Mouse (Mus musculus): ENCODE results near the gene Crxos. TPM values are rescaled to one million over a fixed set of nuclear protein-coding genes. Genes with fewer than 3 reads are reported as not detected.

Gene Crxos
- polyA plus RNA-seq (2016; fragmentation: Nextera tagmentation; extraction: Ambion mirVana): not detected in 2 replicates

DNA sequence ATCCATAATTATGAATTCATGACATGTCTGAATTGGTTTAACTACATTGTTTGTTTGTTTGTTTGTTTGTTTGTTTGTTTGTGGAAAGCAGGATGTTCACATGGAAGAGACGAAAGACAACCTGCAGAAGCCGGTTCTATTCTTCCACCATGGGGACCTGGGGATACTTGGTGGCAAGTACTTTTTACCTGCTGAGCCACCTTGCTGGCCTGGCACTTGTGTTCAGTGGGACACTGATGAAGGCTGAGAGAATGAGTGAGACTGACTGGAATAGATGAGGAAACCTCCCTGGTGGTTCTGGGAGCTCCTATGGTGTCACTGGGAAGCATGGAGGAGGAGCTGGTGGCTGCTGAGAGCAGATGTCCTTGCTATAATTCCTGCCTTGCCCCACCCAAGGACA is at the start of gene Crxos:
Gene Crxos (plus strand): TSS at position 301 of the 400 bp plus-strand sequence.
- Histone ChIP-seq H3K9ac (0 out of 2 replicates have a peak within 1 kb of the TSS, but pooled peaks have one; percentile 38), H3K27me3 (no peaks in the 10 kb centered on the region), H3K4me2 (0 out of 2 replicates have a peak within 1 kb of the TSS, but pooled peaks have one; percentile 10), H3K27ac (no peak within 1 kb of the TSS), H3K9me3 (no peaks in the 10 kb centered on the region), H3K36me3 (replicated peaks) (no peaks in the 10 kb centered on the region), H3K4me1 (peaks cover 9% of the 10 kb centered on the region), H3K4me3 (replicated peaks) (no peak within 1 kb of the TSS)
- WGBS: 90% methylated on average over 2 of the region's 2 CpGs
- no peak for ATAC-seq (ENCODE audit: low FRiP score)

DNA sequence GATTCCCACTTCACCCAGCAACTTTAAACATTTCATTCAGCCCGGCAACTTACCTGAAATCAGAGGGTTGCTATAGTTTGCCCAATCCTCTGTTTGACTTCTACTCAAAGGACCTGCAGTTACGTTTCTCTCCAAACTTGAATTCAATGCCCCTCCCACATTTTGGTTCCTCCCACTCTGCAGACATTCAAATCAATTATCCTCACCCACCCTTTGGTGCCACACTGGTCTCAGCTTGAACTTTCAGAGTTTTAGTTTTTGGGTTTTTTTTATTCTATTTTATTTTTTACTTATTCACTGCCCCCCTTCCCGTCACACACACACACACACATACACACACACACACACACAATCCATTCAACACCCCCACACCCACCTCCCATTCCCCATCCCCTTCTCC is 42.8 kb upstream of the Crxos start, which contains the start of gene Obox6:
Gene Obox6 (minus strand): TSS at position 101 of the 400 bp plus-strand sequence.
- Histone ChIP-seq H3K4me3 (replicated peaks) (no peak within 1 kb of the TSS), H3K4me2 (no peak within 1 kb of the TSS), H3K36me3 (replicated peaks) (no peaks in the 10 kb centered on the region), H3K9me3 (peaks cover 25% of the 10 kb centered on the region; the same call in 1 of the 2 replicates), H3K27ac (no peak within 1 kb of the TSS), H3K9ac (no peak within 1 kb of the TSS), H3K4me1 (no peaks in the 10 kb centered on the region), H3K27me3 (no peaks in the 10 kb centered on the region)
- ATAC-seq (ENCODE audit: low FRiP score): no peak
- WGBS: 91% methylated on average over 3 of the region's 3 CpGs

DNA sequence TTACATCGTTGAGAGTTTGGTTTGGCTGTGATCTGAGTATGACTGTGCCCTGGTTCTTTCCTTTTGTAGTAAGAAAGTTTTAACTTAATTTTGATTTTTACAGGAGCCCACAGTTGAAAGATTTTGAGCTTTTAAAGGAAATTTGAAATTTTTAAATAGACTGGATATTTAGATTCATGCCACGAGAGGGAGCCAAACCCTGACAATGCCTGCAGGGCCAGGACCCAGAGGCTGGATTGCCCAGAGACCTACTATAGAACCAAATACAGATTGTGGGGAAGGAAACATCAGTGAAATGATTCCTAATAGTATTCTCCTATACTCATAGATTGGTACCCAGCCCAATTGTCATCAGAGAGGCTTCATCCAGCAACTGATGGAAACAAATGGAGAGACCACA is 22.8 kb upstream of the Crxos start:
- Histone ChIP-seq H3K4me3 (replicated peaks) (no peak overlapping the region), H3K4me1 (no peaks in the 10 kb centered on the region), H3K9ac (no peak overlapping the region), H3K27ac (no peak overlapping the region), H3K4me2 (no peak overlapping the region), H3K36me3 (replicated peaks) (no peaks in the 10 kb centered on the region), H3K9me3 (no peaks in the 10 kb centered on the region), H3K27me3 (no peaks in the 10 kb centered on the region)
- no peak for ATAC-seq (ENCODE audit: low FRiP score)
- WGBS: 36% methylated on average over 2 of the region's 2 CpGs

DNA sequence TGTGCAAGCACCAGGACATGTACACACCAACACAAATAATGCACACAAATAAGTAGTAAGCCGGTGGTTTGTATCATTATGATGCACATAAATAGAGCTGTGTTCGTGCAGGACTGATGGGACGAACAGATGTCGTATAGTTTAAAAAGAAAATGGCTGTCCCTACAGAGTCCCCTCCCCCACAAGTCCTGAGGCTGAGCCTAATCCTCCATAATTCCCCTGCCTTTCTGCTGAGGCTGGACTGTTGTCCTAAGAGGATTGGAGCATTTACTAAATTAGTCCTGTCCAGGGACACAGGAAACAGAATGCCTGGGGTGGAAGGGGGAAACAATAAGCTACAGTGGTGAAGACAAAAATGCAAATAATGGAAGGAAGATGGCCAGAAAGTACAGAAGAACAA is 18.3 kb upstream of the Crxos start:
- H3K36me3 ChIP-seq (replicated peaks): no peaks in the 10 kb centered on the region
- no peak overlapping the region for H3K27ac ChIP-seq
- H3K4me3 ChIP-seq (replicated peaks): no peak overlapping the region
- no peak for ATAC-seq (ENCODE audit: low FRiP score)
- H3K27me3 ChIP-seq: no peaks in the 10 kb centered on the region
- H3K9ac ChIP-seq: no peak overlapping the region
- 54% methylated on average over 4 of the region's 4 CpGs for WGBS
- H3K4me2 ChIP-seq: no peak overlapping the region
- no peaks in the 10 kb centered on the region for H3K4me1 ChIP-seq
- no peaks in the 10 kb centered on the region for H3K9me3 ChIP-seq

DNA sequence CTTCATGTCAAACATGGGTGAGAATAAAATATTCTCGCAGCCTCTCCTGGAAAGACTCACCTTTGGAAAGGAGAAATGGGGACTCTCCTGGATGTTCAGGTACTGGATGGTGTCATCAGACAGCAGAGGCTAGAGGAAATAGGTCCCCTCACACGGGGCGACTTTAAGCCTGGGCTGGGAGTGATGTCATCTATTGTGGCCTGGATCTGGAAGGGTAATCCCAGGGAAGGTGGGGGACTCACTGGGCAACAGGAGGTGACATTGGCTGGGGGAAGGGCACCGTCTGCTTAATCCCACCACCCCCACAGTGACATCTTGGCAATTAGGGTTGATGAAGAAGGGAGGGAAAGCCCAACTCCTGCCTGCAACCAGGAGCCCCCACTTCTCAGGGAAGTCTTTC is 2.7 kb upstream of the Crxos start, which contains the start of gene Crx:
Gene Crx (minus strand): TSS at position 213 of the 400 bp plus-strand sequence.
- Histone ChIP-seq H3K27ac (no peak within 1 kb of the TSS), H3K9ac (no peak within 1 kb of the TSS), H3K9me3 (no peaks in the 10 kb centered on the region), H3K36me3 (replicated peaks) (no peaks in the 10 kb centered on the region), H3K27me3 (no peaks in the 10 kb centered on the region), H3K4me1 (peaks cover 9% of the 10 kb centered on the region), H3K4me3 (replicated peaks) (no peak within 1 kb of the TSS), H3K4me2 (no peak within 1 kb of the TSS)
- WGBS: 36% methylated on average over 4 of the region's 4 CpGs
- no peak for ATAC-seq (ENCODE audit: low FRiP score)

DNA sequence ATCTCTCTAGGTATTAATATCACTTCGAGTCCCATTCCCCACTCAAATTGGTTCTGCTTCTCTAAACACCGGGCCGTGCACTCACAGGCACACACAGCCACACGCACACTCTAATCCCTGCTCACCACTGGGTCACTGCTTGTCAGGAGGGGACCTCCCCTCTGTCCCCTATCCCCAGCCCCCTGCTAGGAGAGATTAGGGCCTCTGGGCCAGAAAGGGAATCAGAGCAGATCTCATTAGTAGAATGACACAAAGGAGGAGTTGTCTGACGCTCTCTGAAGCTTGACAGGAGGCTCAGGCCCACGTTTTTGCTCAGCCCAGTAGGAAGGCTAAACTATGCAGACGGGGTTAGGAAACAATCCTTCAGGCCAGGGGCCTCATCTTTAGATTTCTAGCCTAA is 1.0 kb upstream of the Crxos start:
- 0 out of 2 replicates have a peak overlapping the region, but pooled peaks have one; percentile 10 for H3K4me2 ChIP-seq
- H3K9me3 ChIP-seq: no peaks in the 10 kb centered on the region
- no peaks in the 10 kb centered on the region for H3K36me3 ChIP-seq (replicated peaks)
- no peak for ATAC-seq (ENCODE audit: low FRiP score)
- H3K9ac ChIP-seq: 0 out of 2 replicates have a peak overlapping the region, but pooled peaks have one; percentile 38
- H3K4me3 ChIP-seq (replicated peaks): no peak overlapping the region
- peaks cover 9% of the 10 kb centered on the region for H3K4me1 ChIP-seq
- H3K27me3 ChIP-seq: no peaks in the 10 kb centered on the region
- H3K27ac ChIP-seq: no peak overlapping the region
- WGBS: 0% methylated on average over 7 of the region's 7 CpGs

DNA sequence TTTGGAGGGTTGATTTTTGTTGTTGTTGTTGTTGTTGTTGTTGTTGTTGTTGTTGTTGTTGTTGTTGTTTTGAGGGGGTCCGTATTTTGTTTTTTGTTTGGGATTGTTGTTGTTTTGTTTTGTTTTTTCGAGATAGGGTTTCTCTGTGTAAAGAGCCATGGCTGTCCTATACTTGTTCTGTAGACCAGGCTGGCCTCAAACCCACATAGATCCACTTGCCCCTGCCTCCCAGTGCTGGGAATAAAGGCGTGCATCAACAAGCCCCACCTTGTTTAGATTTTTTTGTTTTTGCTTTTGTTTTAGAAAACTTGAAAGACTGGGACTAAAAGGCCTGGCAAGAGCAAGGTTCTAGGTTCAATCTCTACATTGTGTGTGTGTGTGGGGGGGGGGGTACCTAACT is 586 bp upstream of the Crxos start:
- Histone ChIP-seq H3K4me3 (replicated peaks) (no peak overlapping the region), H3K9ac (0 out of 2 replicates have a peak overlapping the region, but pooled peaks have one; percentile 38), H3K27me3 (no peaks in the 10 kb centered on the region), H3K36me3 (replicated peaks) (no peaks in the 10 kb centered on the region), H3K9me3 (no peaks in the 10 kb centered on the region), H3K4me1 (peaks cover 9% of the 10 kb centered on the region), H3K27ac (no peak overlapping the region), H3K4me2 (no peak overlapping the region)
- 46% methylated on average over 3 of the region's 3 CpGs for WGBS
- ATAC-seq (ENCODE audit: low FRiP score): no peak

DNA sequence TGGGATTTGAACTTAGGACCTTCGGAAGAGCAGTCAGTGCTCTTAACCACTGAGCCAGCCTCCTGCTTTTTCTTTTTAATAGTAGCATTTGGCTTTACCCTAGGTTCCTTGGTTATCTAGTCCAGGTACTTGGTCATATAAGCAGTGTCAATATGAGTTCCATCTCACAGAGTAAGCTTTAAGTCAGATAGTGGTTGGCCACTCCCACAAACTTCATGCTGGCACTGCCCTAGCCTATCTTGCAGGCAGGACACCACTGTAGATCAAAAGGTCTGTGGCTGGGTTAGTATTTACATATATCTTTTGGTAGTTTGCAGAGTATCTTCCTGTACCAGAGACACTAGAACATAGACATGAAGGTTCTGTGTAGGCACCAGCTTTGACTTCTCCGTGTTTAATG is 1.7 kb downstream of the Crxos start:
- no peak overlapping the region for H3K4me2 ChIP-seq
- no peak for ATAC-seq (ENCODE audit: low FRiP score)
- H3K36me3 ChIP-seq (replicated peaks): no peaks in the 10 kb centered on the region
- 90% methylated on average over 2 of the region's 2 CpGs for WGBS
- H3K4me3 ChIP-seq (replicated peaks): no peak overlapping the region
- no peak overlapping the region for H3K9ac ChIP-seq
- no peak overlapping the region for H3K27ac ChIP-seq
- peaks cover 9% of the 10 kb centered on the region for H3K4me1 ChIP-seq
- H3K27me3 ChIP-seq: no peaks in the 10 kb centered on the region
- H3K9me3 ChIP-seq: no peaks in the 10 kb centered on the region

DNA sequence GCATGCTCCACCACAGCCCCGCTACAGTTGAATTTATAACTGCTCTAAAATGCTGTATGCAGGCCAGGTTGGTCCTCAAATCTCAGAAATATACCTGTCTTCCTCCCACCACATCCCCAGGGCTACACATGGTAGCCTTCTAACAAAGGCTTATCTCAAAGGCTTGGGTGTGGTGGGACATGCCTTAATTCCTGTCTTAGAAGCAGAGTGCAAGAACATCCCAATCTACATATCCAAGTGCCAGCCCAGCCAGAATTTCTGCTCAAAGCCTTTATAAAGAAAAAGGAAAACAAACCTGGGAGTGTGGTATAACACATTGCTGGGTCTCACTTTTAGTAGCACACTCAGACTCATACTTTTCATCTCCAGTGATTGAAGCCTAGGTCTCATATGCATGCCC is 11.8 kb downstream of the Crxos start:
- no peaks in the 10 kb centered on the region for H3K27me3 ChIP-seq
- no peak overlapping the region for H3K27ac ChIP-seq
- ATAC-seq (ENCODE audit: low FRiP score): no peak
- no peaks in the 10 kb centered on the region for H3K36me3 ChIP-seq (replicated peaks)
- H3K9me3 ChIP-seq: no peaks in the 10 kb centered on the region
- WGBS: 59% methylated on average over 1 of the region's 1 CpGs
- no peaks in the 10 kb centered on the region for H3K4me1 ChIP-seq
- no peak overlapping the region for H3K4me3 ChIP-seq (replicated peaks)
- no peak overlapping the region for H3K4me2 ChIP-seq
- no peak overlapping the region for H3K9ac ChIP-seq

DNA sequence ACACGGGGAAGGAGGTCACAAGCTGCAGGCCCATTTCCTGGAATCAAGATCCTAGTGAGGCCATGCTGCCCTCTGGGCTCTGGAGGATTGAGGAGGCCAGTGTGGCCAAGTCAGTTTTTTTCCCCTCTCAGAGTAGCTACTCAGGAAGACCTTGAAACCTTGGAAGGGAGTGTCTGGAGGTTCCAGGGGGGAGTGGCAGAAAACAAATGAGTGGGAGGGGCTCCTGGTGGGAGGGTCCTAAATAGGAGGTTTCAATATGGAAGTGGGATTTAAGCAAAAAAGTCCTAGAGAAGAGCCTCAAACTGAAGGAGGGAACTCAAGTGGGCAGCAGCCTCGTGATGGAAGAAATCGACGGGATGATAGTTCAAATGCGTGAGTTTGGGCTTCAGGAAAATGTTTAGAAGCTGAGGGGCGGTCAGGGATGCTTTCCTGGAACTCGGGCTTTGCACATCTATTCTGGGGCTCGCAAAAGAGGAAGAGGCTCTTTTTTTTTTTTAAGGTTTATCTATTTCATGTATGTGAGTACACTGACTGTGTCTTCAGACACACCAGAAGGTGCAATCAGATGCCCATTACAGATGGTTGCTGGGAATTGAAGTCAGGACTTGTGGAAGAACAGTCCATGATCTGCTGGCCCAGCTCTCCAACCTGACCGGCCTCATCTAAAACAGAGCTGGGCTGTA is 19.1 kb downstream of the Crxos start:
- Histone ChIP-seq H3K9me3 (no peaks in the 10 kb centered on the region), H3K36me3 (replicated peaks) (no peaks in the 10 kb centered on the region), H3K4me3 (replicated peaks) (no peak overlapping the region), H3K27ac (no peak overlapping the region), H3K9ac (no peak overlapping the region), H3K27me3 (no peaks in the 10 kb centered on the region), H3K4me2 (no peak overlapping the region), H3K4me1 (no peaks in the 10 kb centered on the region)
- ATAC-seq (ENCODE audit: low FRiP score): no peak
- 85% methylated on average over 9 of the region's 9 CpGs for WGBS

DNA sequence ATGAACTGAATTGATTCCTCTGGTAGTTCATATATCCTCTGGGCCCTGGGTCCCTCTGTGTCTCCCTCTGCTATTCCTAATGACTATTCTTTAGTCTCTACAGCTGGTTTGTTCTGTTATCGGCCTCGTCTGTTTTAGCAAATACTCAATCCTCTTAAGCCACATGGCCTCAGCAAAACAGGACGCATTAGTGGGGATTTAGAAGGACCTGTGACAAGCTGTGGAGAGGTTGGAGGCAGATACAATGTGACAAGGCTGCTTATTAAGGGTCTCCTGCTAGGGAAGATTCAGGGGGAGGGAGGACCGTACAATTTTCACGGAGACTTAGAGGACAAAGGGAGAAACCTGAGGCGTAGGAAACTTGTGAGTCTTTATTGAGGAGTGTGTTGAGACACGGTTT is 23.4 kb downstream of the Crxos start:
- H3K36me3 ChIP-seq (replicated peaks): no peaks in the 10 kb centered on the region
- no peak overlapping the region for H3K9ac ChIP-seq
- H3K27ac ChIP-seq: no peak overlapping the region
- no peak for ATAC-seq (ENCODE audit: low FRiP score)
- no peaks in the 10 kb centered on the region for H3K27me3 ChIP-seq
- H3K4me2 ChIP-seq: no peak overlapping the region
- WGBS: 57% methylated on average over 7 of the region's 7 CpGs
- no peaks in the 10 kb centered on the region for H3K4me1 ChIP-seq
- no peaks in the 10 kb centered on the region for H3K9me3 ChIP-seq
- no peak overlapping the region for H3K4me3 ChIP-seq (replicated peaks)

DNA sequence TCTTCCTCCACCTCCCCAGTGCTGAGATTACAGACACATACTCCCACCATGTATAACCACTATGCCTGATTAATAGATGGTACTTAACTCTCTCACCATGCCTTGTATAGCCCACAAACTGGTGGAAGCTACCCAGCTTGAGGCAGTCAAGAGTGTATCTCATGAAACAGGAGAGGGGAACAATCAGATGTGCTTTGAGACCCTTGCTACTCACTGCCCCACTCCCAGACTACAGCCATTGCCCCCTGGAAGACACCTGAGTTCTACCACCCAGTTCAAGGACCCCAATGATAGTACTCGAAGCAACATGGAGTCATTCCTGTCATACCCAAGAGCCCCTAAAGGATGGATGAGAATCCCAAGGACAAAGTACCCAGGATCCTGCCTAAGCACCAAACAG is 24.2 kb downstream of the Crxos start:
- H3K27me3 ChIP-seq: no peaks in the 10 kb centered on the region
- no peaks in the 10 kb centered on the region for H3K9me3 ChIP-seq
- 81% methylated on average over 1 of the region's 1 CpGs for WGBS
- ATAC-seq (ENCODE audit: low FRiP score): no peak
- no peak overlapping the region for H3K4me3 ChIP-seq (replicated peaks)
- no peak overlapping the region for H3K27ac ChIP-seq
- no peaks in the 10 kb centered on the region for H3K4me1 ChIP-seq
- H3K4me2 ChIP-seq: no peak overlapping the region
- H3K9ac ChIP-seq: no peak overlapping the region
- no peaks in the 10 kb centered on the region for H3K36me3 ChIP-seq (replicated peaks)

DNA sequence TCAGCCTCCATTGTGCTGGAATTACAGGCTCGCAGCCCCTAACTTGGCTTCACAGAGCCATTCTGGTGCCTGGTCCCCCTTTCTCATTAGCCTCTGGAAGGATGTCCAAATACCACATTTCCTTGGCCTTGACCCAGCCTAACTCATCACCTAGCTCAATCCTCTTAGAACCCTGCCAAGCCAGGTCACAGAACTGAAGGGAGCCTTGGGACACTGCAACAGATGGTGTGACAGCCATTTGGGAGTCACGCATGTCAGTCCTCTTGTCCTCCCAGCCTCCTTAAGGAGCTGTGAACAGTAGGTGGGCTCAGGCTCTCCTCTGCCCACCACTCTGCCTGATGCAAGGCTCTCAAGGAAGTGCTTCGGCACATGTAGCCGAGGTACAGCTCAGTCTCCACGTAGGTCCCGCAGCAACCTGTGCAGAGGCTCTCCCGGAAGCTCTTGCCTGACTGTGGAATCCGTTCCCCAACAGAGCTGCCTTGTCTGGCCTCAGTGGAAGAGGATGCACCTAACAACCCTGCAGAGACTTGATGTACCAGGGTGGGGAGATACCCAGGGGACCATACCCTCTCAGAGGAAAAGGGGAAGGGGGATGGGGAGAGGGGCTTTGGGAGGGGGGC is 25.7 kb downstream of the Crxos start:
- Histone ChIP-seq H3K4me1 (no peaks in the 10 kb centered on the region), H3K27me3 (no peaks in the 10 kb centered on the region), H3K9me3 (no peaks in the 10 kb centered on the region), H3K4me3 (replicated peaks) (no peak overlapping the region), H3K4me2 (no peak overlapping the region), H3K36me3 (replicated peaks) (no peaks in the 10 kb centered on the region), H3K9ac (no peak overlapping the region), H3K27ac (no peak overlapping the region)
- ATAC-seq (ENCODE audit: low FRiP score): no peak
- 90% methylated on average over 8 of the region's 8 CpGs for WGBS
